Mouse (Mus musculus) bone marrow, adult 2 months (tissue): ENCODE data around the gene Sh2d4b.

Experiments used
- CTCF ChIP-seq: fragments of 200-500 bp; IDR thresholded peaks from 2 replicates; pipeline ENCODE4 v1.5.1; 2011; ENCODE audit warnings: low read length, control low read depth; ENCODE audit not compliant: control insufficient read depth, insufficient read depth
- POLR2A ChIP-seq: fragments of 200-500 bp; IDR thresholded peaks from 2 replicates; pipeline ENCODE4 v1.6.1; 2011; ENCODE audit warnings: low read depth, mild to moderate bottlenecking, control low read depth, low read length, borderline replicate concordance; ENCODE audit not compliant: control insufficient read depth

DNA sequence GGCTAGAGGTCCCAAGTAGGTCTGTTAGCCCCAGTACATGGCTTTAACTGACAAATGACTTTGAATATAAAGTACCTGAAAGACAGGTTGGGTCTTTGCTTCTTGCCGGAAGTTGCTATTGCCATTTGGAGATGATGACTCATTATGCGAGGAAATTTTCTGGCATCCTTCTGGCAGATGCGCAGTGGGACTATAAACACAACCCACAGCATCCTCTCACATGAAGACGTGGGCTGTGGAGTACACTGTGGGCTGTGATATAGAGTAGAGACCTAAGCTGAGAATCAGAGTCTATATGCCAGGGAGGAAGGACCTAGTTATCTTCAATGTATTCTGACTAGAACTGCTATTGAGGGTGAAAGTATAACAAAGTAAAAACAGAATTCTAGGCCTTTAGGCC lies 1.6 kb downstream of the Sh2d4b start:
- no peak for TF ChIP-seq CTCF
- no peak for TF ChIP-seq POLR2A
